Mouse (Mus musculus) liver, embryonic 16.5 days (tissue): ENCODE data around the gene Swt1. TPM values are rescaled to one million over a fixed set of nuclear protein-coding genes. Genes with fewer than 3 reads are reported as not detected.
A peak's percentile ranks its signal among the peaks of the same experiment; 100 is the strongest.

ENCODE experiments used
- ATAC-seq: fragments of 200-750 bp; cut with Nextera tagmentation; 2 replicates; pipeline ENCODE4 v1.8.0; 2017; ENCODE audit warnings: low read depth, mild to moderate bottlenecking, moderate number of reproducible peaks, moderate library complexity
- H3K27ac ChIP-seq: fragments of 300-500 bp; sonication (generic); 2 replicates; pipeline ENCODE4 v1.5.1; 2014; ENCODE audit warnings: mild to moderate bottlenecking, low read length
- H3K27me3 ChIP-seq: fragments of 300-500 bp; sonication (generic); 2 replicates; pipeline ENCODE4 v1.6.1; 2014; ENCODE audit warnings: low read depth, low read length, mixed read lengths; ENCODE audit not compliant: control insufficient read depth, insufficient read depth
- H3K36me3 ChIP-seq: fragments of 300-500 bp; sonication (generic); 2 replicates; pipeline ENCODE4 v1.6.1; 2014; ENCODE audit warnings: mild to moderate bottlenecking; ENCODE audit not compliant: control insufficient read depth, insufficient read depth
- H3K4me1 ChIP-seq: fragments of 300-500 bp; sonication (generic); 2 replicates; pipeline ENCODE4 v1.6.1; 2014; ENCODE audit warnings: low read depth, low read length, mixed read lengths; ENCODE audit not compliant: control insufficient read depth
- H3K4me2 ChIP-seq: fragments of 300-500 bp; sonication (generic); 2 replicates; pipeline ENCODE4 v1.6.1; 2014; ENCODE audit warnings: low read depth, low read length, mixed read lengths
- H3K4me3 ChIP-seq: fragments of 300-500 bp; sonication (generic); 2 replicates; pipeline ENCODE4 v1.5.1; 2014; ENCODE audit warnings: low read depth, mild to moderate bottlenecking, low read length
- H3K9ac ChIP-seq: fragments of 300-500 bp; sonication (generic); 2 replicates; pipeline ENCODE4 v1.6.1; 2014; ENCODE audit warnings: low read depth, low read length
- H3K9me3 ChIP-seq: fragments of 300-500 bp; sonication (generic); replicated peaks from 2 replicates; pipeline ENCODE4 v1.6.1; 2016; ENCODE audit warnings: low read length; ENCODE audit not compliant: control insufficient read depth
- WGBS: fragments of 180-500 bp; shearing (Covaris S2); extraction: QIAGEN DNeasy Blood & Tissue Kit; methylation state at CpG from one replicate; pipeline ENCODE4 v1.1.7; 2014; ENCODE audit not compliant: insufficient replicate concordance; 5-methylcytosine and 5-hydroxymethylcytosine counted together
- polyA plus RNA-seq: library from polyadenylated mRNA; unstranded; fragments of >200 nt; fragmentation: Nextera tagmentation; extraction: Ambion mirVana; gene quantifications from 2 replicates; pipeline ENCODE4 v1.2.1, GENCODE M21; 2015

The Swt1 gene
- polyA plus RNA-seq, 1 experiment from 2014 or later, result 19.1 TPM

- no peak overlapping the region for H3K4me2 ChIP-seq
- H3K36me3 ChIP-seq, result peaks cover 44% of the 10 kb centered on the region
- ATAC-seq, result no peak
- no peak overlapping the region for H3K4me3 ChIP-seq
- H3K4me1 ChIP-seq, result no peaks in the 10 kb centered on the region
- no peaks in the 10 kb centered on the region for H3K9me3 ChIP-seq
- H3K27me3 ChIP-seq, result no peaks in the 10 kb centered on the region
- 86% methylated on average over 10 of the region's 10 CpGs for WGBS
- H3K27ac ChIP-seq, result no peak overlapping the region
- H3K9ac ChIP-seq, result no peak overlapping the region
Observed at GRCm38 (mm10) chr1:151449866-151450265, 21.6 kb upstream of the Swt1 start.

- H3K9ac ChIP-seq, result no peak overlapping the region
- H3K27me3 ChIP-seq, result no peaks in the 10 kb centered on the region
- 80% methylated on average over 6 of the region's 6 CpGs for whole genome bisulfite sequencing
- no peak for ATAC-seq
- no peak overlapping the region for H3K4me2 ChIP-seq
- H3K36me3 ChIP-seq, result peaks cover 26% of the 10 kb centered on the region
- no peaks in the 10 kb centered on the region for H3K4me1 ChIP-seq
- no peak overlapping the region for H3K4me3 ChIP-seq
- no peak overlapping the region for H3K27ac ChIP-seq
- H3K9me3 ChIP-seq, result no peaks in the 10 kb centered on the region
Observed at GRCm38 (mm10) chr1:151435431-151435830, 7.2 kb upstream of the Swt1 start.

GRCm38 (mm10) chr1:151429316-151429715, 1.1 kb upstream of the Swt1 start:
- H3K9ac ChIP-seq, result peak overlapping the region; percentile 95
- ATAC-seq, result no peak
- peak overlapping the region; percentile 78 for H3K4me2 ChIP-seq
- peak overlapping the region; percentile 88 for H3K4me3 ChIP-seq
- H3K4me1 ChIP-seq, result peaks cover 15% of the 10 kb centered on the region
- H3K27me3 ChIP-seq, result no peaks in the 10 kb centered on the region
- peaks cover 3% of the 10 kb centered on the region for H3K36me3 ChIP-seq
- WGBS, result 33% methylated on average over 9 of the region's 9 CpGs
- peak overlapping the region; percentile 96 for H3K27ac ChIP-seq
- no peaks in the 10 kb centered on the region for H3K9me3 ChIP-seq

- peak overlapping the region; percentile 94 for H3K9ac ChIP-seq
- peak overlapping the region; percentile 76 for H3K4me2 ChIP-seq
- no peaks in the 10 kb centered on the region for H3K9me3 ChIP-seq
- peak overlapping the region; percentile 96 for H3K27ac ChIP-seq
- peak; percentile 15; the same call in 1 of the 2 replicates for ATAC-seq
- H3K27me3 ChIP-seq, result no peaks in the 10 kb centered on the region
- H3K4me1 ChIP-seq, result peaks cover 15% of the 10 kb centered on the region
- under 1% methylated on average over 26 of the region's 26 CpGs for WGBS
- H3K36me3 ChIP-seq, result no peaks in the 10 kb centered on the region
- H3K4me3 ChIP-seq, result peak overlapping the region; percentile 88
Observed at GRCm38 (mm10) chr1:151427888-151428262, 380 bp downstream of the Swt1 start.

GRCm38 (mm10) chr1:151426947-151427600, 1.2 kb downstream of the Swt1 start:
- Histone ChIP-seq H3K9me3 (no peaks in the 10 kb centered on the region), H3K4me3 (peak overlapping the region; percentile 88), H3K4me1 (peaks cover 15% of the 10 kb centered on the region), H3K27ac (peak overlapping the region; percentile 96), H3K36me3 (no peaks in the 10 kb centered on the region; the same call in 1 of the 2 replicates), H3K9ac (peak overlapping the region; percentile 94), H3K4me2 (peak overlapping the region; percentile 76), H3K27me3 (no peaks in the 10 kb centered on the region)
- WGBS, result 11% methylated on average over 7 of the region's 7 CpGs
- ATAC-seq, result no peak

- no peak overlapping the region for H3K4me3 ChIP-seq
- H3K36me3 ChIP-seq, result peaks cover 2% of the 10 kb centered on the region; the same call in 1 of the 2 replicates
- no peak for ATAC-seq
- WGBS, result 41% methylated on average over 3 of the region's 3 CpGs
- H3K4me1 ChIP-seq, result peaks cover 7% of the 10 kb centered on the region
- H3K27ac ChIP-seq, result no peak overlapping the region
- H3K9me3 ChIP-seq, result no peaks in the 10 kb centered on the region
- no peaks in the 10 kb centered on the region for H3K27me3 ChIP-seq
- no peak overlapping the region for H3K4me2 ChIP-seq
- no peak overlapping the region for H3K9ac ChIP-seq
Observed at GRCm38 (mm10) chr1:151422178-151422577, 6.1 kb downstream of the Swt1 start.

GRCm38 (mm10) chr1:151409827-151410226, 18.4 kb downstream of the Swt1 start:
- Histone ChIP-seq H3K27me3 (no peaks in the 10 kb centered on the region), H3K9ac (no peak overlapping the region), H3K27ac (no peak overlapping the region), H3K4me2 (no peak overlapping the region), H3K4me1 (no peaks in the 10 kb centered on the region), H3K9me3 (no peaks in the 10 kb centered on the region), H3K4me3 (no peak overlapping the region), H3K36me3 (no peaks in the 10 kb centered on the region)
- 87% methylated on average over 3 of the region's 3 CpGs for WGBS
- no peak for ATAC-seq

- Histone ChIP-seq H3K36me3 (no peaks in the 10 kb centered on the region; the same call in 1 of the 2 replicates), H3K27me3 (no peaks in the 10 kb centered on the region), H3K4me2 (no peak overlapping the region), H3K27ac (no peak overlapping the region), H3K4me3 (no peak overlapping the region), H3K9ac (no peak overlapping the region), H3K9me3 (no peaks in the 10 kb centered on the region), H3K4me1 (no peaks in the 10 kb centered on the region)
- 90% methylated on average over 1 of the region's 1 CpGs for whole genome bisulfite sequencing
- ATAC-seq, result no peak
Observed at GRCm38 (mm10) chr1:151390029-151390428, 38.2 kb downstream of the Swt1 start.

GRCm38 (mm10) chr1:151377353-151377752, 50.9 kb downstream of the Swt1 start:
- no peaks in the 10 kb centered on the region for H3K9me3 ChIP-seq
- H3K27me3 ChIP-seq, result no peaks in the 10 kb centered on the region
- H3K4me2 ChIP-seq, result no peak overlapping the region
- H3K36me3 ChIP-seq, result no peaks in the 10 kb centered on the region; the same call in 1 of the 2 replicates
- no peaks in the 10 kb centered on the region for H3K4me1 ChIP-seq
- no peak overlapping the region for H3K4me3 ChIP-seq
- no peak for ATAC-seq
- 82% methylated on average over 3 of the region's 3 CpGs for WGBS
- no peak overlapping the region for H3K9ac ChIP-seq
- H3K27ac ChIP-seq, result no peak overlapping the region
